Mouse (Mus musculus) kidney, adult 8-10 months (tissue): Measurements from ENCODE around the gene Rabif.
"Not testable (repeated sequence)": the region's sequence is repeated elsewhere in the genome, so short reads cannot be mapped to it uniquely, and the experiment has no call there.

ENCODE experiments used
- DNase-seq, 2 experiments: peaks; one replicate each; pipeline ENCODE4 v3.0.0; 2022

Rabif gene

DNA sequence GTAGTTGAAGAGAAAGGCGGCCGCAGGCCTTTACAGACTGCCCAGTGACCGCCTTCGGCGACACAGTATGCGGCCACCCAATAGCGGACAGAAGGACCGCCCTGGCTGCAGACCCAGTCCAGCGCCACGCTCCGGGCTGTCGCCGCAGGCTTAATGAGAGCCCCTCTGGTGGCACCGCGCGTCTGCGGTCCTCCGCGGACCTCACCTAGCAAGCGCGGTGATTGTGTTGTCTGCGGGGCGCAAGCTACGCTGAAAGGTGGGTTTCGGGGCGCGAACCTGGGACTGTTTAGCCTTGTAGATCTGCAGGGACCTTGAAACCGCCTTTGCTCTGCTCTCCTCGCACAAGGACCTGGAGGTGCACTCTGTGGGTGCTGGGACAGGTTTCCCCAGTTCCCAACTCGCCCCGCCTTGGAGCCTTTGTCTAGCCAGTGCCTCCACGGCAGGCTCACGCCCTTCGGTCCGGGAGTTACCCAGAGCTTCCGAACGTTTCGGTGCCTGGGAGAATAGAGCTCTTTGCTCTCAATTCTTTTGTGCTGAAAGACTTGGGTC is 18.9 kb downstream of the Rabif start:
- no peak for DNase-seq

DNA sequence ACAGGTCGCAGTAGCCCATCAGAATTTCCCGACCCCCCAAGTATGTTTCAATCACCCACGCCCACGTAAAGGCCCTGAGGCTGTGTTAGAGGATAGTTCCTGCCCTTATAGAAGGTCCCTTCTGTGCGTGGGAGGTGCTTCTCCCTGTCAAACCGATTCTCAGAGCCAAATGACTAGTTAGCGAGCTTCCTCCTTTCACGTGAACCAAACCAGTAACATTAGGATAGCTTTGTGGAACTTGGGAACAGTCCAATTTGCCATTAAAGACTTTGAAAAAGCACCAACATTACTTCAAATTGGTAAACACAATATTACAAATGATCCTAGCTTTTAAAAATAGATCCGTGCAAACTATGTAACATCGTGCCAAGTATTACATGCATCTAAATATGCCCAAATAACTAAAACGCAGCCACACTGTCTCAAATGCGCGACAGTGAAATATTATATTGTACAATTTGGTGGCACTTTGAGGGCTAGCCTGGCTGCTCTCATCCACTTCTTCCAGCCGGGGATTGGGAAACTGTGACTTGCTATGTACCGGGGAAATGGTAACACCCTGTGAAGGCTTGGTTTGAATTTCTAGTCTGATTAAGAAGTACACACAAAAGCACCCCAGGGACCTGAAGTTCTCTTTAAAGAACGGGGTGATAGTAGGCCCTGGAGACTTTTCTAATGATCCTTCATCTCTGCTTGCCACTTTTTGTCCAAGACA is 19.6 kb downstream of the Rabif start:
- DNase-seq, result no peak

- DNase-seq, result no peak
Observed at GRCm38 (mm10) chr1:134515891-134516290, 21.4 kb downstream of the Rabif start.

- DNase-seq, result no peak
Observed at GRCm38 (mm10) chr1:134516491-134517198, 22.2 kb downstream of the Rabif start.

- not testable (repeated sequence) for DNase-seq
Observed at GRCm38 (mm10) chr1:134517841-134518240, 23.4 kb downstream of the Rabif start.

DNA sequence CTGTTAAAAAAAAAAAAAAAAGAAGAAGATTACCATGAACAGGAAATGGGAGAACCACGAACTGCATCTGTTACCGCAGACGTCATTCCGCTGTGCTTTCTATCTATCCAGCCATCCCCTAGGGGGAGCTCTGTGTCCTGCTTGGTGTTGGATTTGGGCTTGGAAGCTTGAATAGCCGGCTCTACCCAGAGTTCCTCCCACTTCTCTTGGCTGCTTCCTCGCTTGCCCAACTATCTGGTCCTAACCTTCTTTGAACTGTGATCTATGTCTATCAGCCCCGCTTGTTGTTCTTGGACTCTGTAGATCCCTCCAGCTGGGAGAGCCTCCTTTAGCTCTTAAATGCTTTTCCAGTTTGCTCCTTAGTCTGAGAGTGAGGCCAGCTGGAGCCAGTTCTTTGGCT is 24.2 kb downstream of the Rabif start:
- DNase-seq, result peak; percentile 80 to 89

DNA sequence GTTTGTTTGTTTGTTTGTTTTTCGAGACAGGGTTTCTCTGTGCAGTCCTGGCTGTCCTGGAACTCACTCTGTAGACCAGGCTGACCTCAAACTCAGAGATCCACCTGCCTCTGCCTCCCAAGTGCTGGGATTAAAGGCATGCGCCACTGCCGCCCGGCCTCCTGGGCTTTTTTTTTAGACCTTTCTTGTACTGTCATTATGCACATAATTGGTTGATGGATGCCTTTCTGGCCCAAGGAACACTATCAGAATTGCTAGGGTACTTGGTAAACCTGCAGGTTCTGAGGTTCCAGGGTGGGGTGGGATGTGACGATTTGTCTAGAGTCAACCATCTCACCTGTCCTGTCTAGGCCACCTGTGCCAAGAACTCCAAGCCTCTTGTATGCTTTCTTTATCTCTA is 24.8 kb downstream of the Rabif start:
- DNase-seq, result not testable (repeated sequence)

- DNase-seq, result no peak
Observed at GRCm38 (mm10) chr1:134520001-134520721, 25.7 kb downstream of the Rabif start.

DNA sequence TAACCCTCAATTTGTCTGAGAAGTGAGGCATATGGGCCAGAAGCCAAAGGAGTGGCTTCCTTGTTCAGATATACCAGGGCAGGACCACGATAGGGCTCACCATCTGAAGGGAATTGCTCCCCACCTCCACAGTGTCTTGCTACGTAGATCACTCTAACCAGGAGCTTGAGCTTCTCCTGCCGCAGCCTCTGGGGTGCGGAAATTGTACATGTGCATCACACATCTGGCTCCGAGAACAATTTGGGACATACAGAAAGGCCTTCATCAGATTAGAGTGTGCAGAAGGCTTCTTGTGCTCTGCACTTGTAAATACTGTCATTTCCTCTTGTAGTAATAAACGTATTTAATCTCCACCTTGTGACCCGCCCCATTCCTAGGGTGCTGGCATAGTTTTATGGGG is 26.7 kb downstream of the Rabif start:
- DNase-seq, result no peak

- DNase-seq, result no peak
Observed at GRCm38 (mm10) chr1:134522325-134522724, 27.9 kb downstream of the Rabif start.

DNA sequence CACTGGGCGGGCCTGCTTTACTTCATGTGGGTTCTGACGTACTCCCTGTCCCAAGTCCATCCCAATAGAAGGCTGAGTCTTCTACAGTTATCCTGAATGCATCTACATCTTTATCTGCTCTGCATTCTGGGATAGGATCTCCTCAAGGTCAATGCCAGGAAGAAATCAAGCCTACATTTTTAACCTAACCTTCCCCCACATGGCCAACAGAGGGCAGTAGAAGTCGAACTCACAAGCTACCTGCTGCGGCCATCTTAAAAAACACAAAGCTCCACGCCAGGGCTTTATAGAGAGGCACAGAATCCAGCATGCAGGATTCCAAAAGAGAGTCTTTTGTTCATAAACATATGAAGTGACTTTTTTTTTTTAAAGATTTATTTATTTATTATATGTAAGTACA is 30.0 kb downstream of the Rabif start:
- DNase-seq, result no peak

GRCm38 (mm10) chr1:134525015-134525414 is 30.6 kb downstream of the Rabif start:
- no peak for DNase-seq

DNA sequence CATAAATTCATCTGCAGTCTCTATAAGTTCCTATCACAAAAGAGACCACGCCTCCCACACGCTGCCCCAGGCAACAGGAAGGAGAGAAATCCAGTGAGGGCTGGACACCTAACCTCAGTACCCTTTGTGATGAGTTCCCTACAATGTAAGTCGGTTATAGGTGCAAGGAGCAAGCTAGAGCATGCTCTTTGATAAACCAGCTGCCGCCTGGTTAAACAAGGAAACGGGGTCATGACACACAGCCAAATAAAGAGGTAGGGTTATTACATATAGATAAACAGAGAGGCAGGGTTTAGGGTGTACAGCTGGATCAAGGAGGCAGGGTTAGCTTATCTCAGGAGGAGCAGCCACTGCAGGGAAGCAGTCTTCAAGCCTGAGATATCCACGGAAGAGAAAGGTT is 32.3 kb downstream of the Rabif start:
- DNase-seq, result no peak

DNA sequence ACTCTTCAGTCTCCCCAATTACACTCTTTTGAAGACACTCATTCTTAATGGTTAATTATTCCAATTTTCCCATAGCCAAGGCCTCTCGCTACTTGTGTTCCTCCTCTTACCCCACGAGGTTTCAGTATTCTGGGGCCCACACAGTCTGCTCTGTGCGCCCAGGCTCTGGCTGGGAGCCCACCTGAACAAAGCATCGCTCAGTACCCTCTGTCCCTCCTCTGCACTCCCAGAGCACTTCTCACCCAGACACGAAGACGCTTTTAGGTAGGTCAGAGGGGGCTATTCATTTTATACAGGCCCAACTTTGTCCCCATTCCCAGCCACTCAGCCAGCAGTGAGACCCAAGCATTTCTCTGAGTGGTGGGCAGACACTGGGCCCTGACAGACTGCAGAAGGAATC is 36.2 kb downstream of the Rabif start:
- no peak for DNase-seq

- DNase-seq, result not testable (repeated sequence)
Observed at GRCm38 (mm10) chr1:134533710-134534109, 39.3 kb downstream of the Rabif start.

- DNase-seq, result no peak
Observed at GRCm38 (mm10) chr1:134535054-134535453, 40.6 kb downstream of the Rabif start.

GRCm38 (mm10) chr1:134535513-134535912 is 41.1 kb downstream of the Rabif start:
- no peak for DNase-seq

GRCm38 (mm10) chr1:134540610-134541009 is 46.2 kb downstream of the Rabif start:
- no peak for DNase-seq

DNA sequence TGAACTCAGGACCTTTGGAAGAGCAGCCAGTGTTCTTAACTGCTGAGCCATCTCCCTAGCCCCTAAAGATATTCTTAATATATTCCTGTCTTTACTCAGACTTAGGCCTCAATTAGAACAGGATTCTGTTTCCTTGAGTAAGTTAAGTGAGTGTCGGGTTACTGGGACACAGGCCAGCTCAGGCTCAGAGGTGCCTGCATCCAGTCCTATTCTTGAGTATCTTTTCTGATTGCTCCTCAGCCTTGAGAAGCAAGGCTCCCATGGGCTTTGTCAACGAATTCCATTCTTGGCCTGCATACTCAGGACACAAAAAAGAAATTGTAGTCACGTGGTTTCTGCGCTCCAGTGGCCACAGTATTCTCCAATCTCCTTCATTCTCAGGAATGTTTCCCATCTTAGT is 53.8 kb downstream of the Rabif start:
- no peak for DNase-seq

GRCm38 (mm10) chr1:134549632-134550132 is 55.2 kb downstream of the Rabif start, which contains the start of gene Mgat4e:
Gene Mgat4e (minus strand): TSS chr1:134549682.
- no peak for DNase-seq

GRCm38 (mm10) chr1:134551869-134552268 is 57.4 kb downstream of the Rabif start:
- DNase-seq, result no peak

- DNase-seq, result no peak
Observed at GRCm38 (mm10) chr1:134552396-134552795, 57.9 kb downstream of the Rabif start.

DNA sequence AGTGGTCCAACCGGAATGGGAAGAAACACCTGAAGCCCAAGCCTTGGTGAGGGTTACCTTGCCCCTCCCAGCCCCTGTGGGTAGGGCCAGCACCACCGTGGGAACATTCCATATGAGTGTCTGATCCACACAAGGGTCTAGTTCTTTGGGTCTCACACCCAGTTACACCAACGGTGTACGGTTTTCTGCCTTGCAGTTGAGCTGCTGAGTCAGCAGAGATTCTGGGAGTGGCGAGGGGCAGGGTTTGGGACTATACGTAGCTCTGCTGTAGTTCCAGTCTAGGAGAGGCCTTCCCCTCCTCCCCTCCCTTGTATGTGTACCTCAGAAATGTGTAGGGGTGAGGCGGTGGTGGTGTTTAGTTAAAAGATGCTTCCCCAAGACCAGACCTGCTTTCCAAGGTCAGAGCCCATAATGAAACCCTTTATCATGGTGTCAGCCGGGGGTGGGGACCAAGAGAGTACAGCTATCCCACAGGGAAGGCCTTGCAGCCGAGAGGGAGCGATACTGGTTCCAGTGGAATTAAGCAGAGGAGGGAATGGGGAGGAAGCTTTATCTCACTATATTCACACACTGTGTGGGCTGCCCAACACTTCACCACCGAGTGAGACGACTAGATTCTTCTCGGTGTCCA is 60.9 kb downstream of the Rabif start:
- no peak for DNase-seq
